Mouse (Mus musculus) forebrain, embryonic 15.5 days (tissue): ENCODE results near the gene Sema3b. TPM values are rescaled to one million over a fixed set of nuclear protein-coding genes. Genes with fewer than 3 reads are reported as not detected.

Source experiments
- ATAC-seq: fragments of 200-750 bp; cut with Nextera tagmentation; replicated peaks from 2 replicates; pipeline ENCODE4 v1.8.0; 2017; ENCODE audit warnings: mild to moderate bottlenecking, moderate TSS enrichment, moderate library complexity
- H3K27ac ChIP-seq: fragments of 300-500 bp; sonication (generic); replicated peaks from 2 replicates; pipeline ENCODE4 v1.5.1; 2015; ENCODE audit warnings: mild to moderate bottlenecking, inconsistent platforms
- H3K27me3 ChIP-seq: fragments of 300-500 bp; sonication (generic); 2 replicates; pipeline ENCODE4 v1.6.1; 2015; ENCODE audit warnings: inconsistent platforms
- H3K36me3 ChIP-seq: fragments of 300-500 bp; sonication (generic); 2 replicates; pipeline ENCODE4 v1.6.1; 2015; ENCODE audit warnings: mild to moderate bottlenecking, inconsistent platforms
- H3K4me1 ChIP-seq: fragments of 300-500 bp; sonication (generic); 2 replicates; pipeline ENCODE4 v1.6.1; 2015; ENCODE audit warnings: inconsistent platforms
- H3K4me2 ChIP-seq: fragments of 300-500 bp; sonication (generic); replicated peaks from 2 replicates; pipeline ENCODE4 v1.6.1; 2015; ENCODE audit warnings: mild to moderate bottlenecking, inconsistent platforms
- H3K4me3 ChIP-seq: fragments of 300-500 bp; sonication (generic); 2 replicates; pipeline ENCODE4 v1.5.1; 2015; ENCODE audit warnings: mild to moderate bottlenecking, inconsistent platforms
- H3K9ac ChIP-seq: fragments of 300-500 bp; sonication (generic); replicated peaks from 2 replicates; pipeline ENCODE4 v1.6.1; 2015; ENCODE audit warnings: mild to moderate bottlenecking, inconsistent platforms
- H3K9me3 ChIP-seq: fragments of 300-500 bp; sonication (generic); 2 replicates; pipeline ENCODE4 v1.6.1; 2016; ENCODE audit warnings: inconsistent platforms
- WGBS: fragments of 180-500 bp; shearing (Covaris S2); methylation state at CpG from one replicate; pipeline ENCODE4 v1.1.7; 2015; ENCODE audit warnings: mixed read lengths; 5-methylcytosine and 5-hydroxymethylcytosine counted together
- polyA plus RNA-seq: library from polyadenylated mRNA; unstranded; fragments of >200 nt; fragmentation: Nextera tagmentation; extraction: Ambion mirVana; gene quantifications from 2 replicates; pipeline ENCODE4 v1.2.1, GENCODE M21; 2015

Sema3b gene
- polyA plus RNA-seq = 1.7 and 2.8 TPM in 2 replicates

DNA sequence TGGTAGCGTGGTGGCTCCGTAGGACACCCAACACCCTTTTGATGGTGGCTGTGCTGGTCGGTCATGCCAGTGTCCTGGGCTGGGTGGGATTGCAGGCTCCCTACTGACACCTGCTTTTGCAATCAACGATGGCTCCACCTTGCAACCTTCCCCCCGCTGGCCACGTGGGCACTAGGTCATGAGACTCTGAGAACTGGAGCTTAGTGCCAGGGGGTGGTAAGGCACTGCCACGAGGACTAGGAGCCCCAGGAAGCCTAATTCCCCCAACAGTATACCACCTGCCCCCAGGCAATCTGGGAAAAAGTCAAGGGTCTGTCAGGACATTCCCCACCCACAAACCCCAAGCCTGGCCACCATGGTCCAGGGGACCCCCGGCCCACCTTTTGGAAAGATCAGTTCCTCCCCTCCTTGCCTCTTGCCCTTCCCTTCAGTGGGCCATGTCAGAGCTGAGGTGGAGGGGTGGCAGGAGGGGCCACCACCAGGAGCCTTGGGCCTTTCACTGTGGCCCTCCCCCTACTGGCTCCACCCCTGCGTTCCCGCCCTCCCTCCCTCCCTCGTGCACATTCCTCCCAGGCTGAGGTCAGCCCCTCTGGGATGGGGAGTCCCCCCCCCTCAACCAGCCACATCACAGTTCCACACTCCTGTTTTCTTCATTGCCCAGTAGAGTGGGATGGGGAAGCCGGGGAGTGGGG lies at the start of gene Sema3b:
Gene Sema3b, minus strand, starts transcription at position 489 of the 692 bp plus-strand sequence.
- Histone ChIP-seq H3K27ac (no peak within 1 kb of the TSS), H3K4me2 (no peak within 1 kb of the TSS), H3K27me3 (no peaks in the 10 kb centered on the region), H3K36me3 (0 out of 2 replicates have a peak, but pooled peaks cover 2% of the 10 kb centered on the region), H3K4me3 (no peak within 1 kb of the TSS), H3K4me1 (peaks cover 29% of the 10 kb centered on the region), H3K9ac (no peak within 1 kb of the TSS), H3K9me3 (no peaks in the 10 kb centered on the region)
- WGBS = 36% methylated on average over 12 of the region's 12 CpGs
- no peak for ATAC-seq

DNA sequence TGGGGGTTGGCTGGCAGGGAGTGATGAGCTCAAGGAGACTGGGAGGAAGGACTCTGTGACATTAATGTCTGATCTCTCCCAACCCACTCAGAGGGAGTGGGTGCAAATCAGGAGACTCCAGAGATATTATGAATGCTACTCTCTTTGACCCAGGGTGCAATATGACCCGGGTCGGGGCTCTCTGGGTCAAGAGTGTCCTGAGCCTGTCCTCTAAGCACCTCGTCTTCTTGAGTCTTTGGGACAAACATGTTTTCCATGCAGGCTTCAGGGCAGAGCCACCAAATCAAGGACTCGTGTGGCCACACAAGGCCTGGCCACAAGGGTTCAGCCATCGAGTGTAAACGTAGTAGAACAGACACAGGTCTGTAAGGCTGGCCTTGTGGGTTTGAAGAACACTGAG lies 49.1 kb upstream of the Sema3b start:
- H3K4me1 ChIP-seq = peaks cover 16% of the 10 kb centered on the region
- no peak overlapping the region for H3K9ac ChIP-seq
- H3K27ac ChIP-seq = no peak overlapping the region
- WGBS = 88% methylated on average over 6 of the region's 6 CpGs
- H3K4me2 ChIP-seq = no peak overlapping the region
- no peaks in the 10 kb centered on the region for H3K27me3 ChIP-seq
- no peak overlapping the region for H3K4me3 ChIP-seq
- no peaks in the 10 kb centered on the region for H3K36me3 ChIP-seq
- no peak for ATAC-seq
- no peaks in the 10 kb centered on the region for H3K9me3 ChIP-seq

DNA sequence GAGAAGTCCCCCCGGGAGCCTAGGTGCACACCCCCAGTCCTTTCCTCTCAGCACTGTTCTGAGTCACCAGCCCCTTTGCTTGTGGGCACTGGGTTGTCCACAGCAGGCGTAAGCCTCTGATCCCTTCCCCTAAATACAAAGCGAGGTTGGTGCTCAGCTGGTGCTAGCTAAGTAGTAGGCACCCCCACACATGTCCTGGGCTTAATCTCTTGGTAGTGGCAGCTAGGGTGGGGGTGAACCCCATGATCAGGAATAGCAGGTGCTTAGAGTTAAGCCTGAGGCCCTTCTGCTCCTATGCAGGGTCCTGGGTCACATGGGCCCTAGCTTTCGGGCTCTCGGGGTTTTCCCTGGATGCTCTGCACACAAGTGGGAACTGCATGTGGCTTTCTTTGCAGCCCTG lies 48.1 kb upstream of the Sema3b start:
- H3K9ac ChIP-seq = no peak overlapping the region

DNA sequence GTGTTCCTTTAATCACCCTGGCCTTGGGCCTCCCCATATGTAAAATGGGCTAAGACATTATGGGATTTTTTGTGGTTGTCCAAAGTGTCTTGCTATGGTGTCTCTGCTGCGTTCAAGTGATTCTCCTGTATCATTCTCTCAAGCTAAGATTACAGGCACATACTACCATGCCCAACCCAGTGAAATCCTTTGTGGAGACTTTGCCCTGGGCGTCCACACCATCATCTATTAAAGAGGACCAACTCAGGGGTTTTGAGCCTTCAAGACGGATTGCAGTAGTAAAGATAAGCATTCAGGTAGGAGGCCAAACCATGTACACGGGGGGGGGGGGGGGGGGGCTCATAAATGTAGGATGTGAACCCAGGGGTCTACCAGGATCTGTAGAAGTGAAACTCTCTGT lies 45.6 kb upstream of the Sema3b start:
- H3K36me3 ChIP-seq = no peaks in the 10 kb centered on the region
- H3K27ac ChIP-seq = no peak overlapping the region
- no peaks in the 10 kb centered on the region for H3K9me3 ChIP-seq
- no peak overlapping the region for H3K9ac ChIP-seq
- no peak overlapping the region for H3K4me2 ChIP-seq
- ATAC-seq = no peak
- no peaks in the 10 kb centered on the region for H3K27me3 ChIP-seq
- peaks cover 24% of the 10 kb centered on the region for H3K4me1 ChIP-seq
- WGBS = 95% methylated on average over 4 of the region's 4 CpGs
- no peak overlapping the region for H3K4me3 ChIP-seq

More for the DNA sequence above, 48.1 kb upstream of the Sema3b start:
- no peaks in the 10 kb centered on the region for H3K9me3 ChIP-seq
- 88% methylated on average over 5 of the region's 5 CpGs for WGBS
- no peaks in the 10 kb centered on the region for H3K36me3 ChIP-seq
- no peak overlapping the region for H3K4me3 ChIP-seq
- no peaks in the 10 kb centered on the region for H3K27me3 ChIP-seq
- H3K4me2 ChIP-seq = no peak overlapping the region
- ATAC-seq = no peak
- H3K4me1 ChIP-seq = peaks cover 15% of the 10 kb centered on the region; the same call in 1 of the 2 replicates
- H3K27ac ChIP-seq = no peak overlapping the region

DNA sequence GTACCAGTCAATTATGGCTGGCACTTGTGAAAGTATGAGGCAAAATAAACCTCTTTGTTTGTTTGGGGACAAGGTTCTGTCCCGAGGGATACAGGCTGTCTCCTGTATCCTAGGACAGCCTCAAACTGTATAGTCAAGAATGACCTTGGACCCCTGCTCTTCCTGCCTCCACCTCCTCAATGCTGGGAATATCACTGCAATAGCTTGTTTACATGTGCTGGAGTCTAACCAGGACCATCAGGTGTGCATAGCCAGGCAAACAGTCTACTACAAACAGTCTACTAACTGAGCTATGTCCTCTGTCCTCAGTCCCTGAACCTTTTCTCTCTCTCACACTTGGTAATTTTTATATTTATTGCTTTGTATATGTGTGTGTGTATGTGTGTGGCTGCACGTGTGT lies 44.4 kb upstream of the Sema3b start:
- H3K9me3 ChIP-seq = no peaks in the 10 kb centered on the region
- WGBS = 71% methylated on average over 2 of the region's 2 CpGs
- H3K4me1 ChIP-seq = peaks cover 20% of the 10 kb centered on the region
- no peak overlapping the region for H3K4me3 ChIP-seq
- no peak overlapping the region for H3K9ac ChIP-seq
- H3K27me3 ChIP-seq = no peaks in the 10 kb centered on the region
- H3K4me2 ChIP-seq = no peak overlapping the region
- H3K27ac ChIP-seq = no peak overlapping the region
- no peaks in the 10 kb centered on the region for H3K36me3 ChIP-seq
- ATAC-seq = no peak

DNA sequence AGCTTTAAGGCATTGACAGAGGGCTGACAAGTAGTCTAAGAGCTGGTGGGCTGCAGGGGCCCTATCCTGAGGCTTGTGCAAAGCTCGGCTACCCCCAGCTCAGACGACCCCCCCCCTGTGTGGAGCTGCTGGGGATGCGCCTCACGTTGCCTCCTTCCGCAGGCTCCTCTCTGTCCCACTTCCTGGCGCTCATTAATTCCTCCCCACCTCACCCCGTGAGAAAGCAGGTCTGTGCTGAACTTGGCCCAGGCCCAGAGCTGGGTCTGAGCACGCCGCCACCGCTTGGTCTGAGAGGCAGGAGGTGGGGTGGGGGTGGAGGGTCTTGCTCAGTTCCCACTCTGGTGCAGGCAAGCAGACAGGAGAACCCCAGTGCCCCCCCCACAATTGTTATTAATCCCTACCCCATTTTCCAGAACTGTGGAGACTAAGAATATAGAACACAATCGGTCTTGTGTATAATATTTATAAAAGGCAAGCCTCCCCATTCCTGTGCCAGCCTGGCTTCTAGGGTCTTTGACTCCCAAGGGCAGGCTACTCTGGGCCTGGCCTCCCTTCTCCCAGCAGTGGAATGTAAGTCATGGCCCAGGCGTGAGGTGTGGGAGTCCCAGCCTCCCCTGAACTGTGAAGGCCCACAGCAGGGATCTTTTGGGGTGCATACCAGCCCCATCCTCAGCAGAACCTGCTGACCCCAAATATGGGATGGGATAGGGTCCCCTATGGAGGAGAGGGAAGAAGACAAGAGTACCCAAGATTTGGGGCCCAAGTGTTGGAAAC lies 41.9 kb upstream of the Sema3b start:
- WGBS = 10% methylated on average over 12 of the region's 12 CpGs
- peak overlapping the region; percentile 51 for H3K27ac ChIP-seq
- H3K4me2 ChIP-seq = no peak overlapping the region
- no peaks in the 10 kb centered on the region for H3K9me3 ChIP-seq
- H3K9ac ChIP-seq = peak overlapping the region; percentile 12; the same call in 1 of the 2 replicates
- H3K36me3 ChIP-seq = no peaks in the 10 kb centered on the region
- no peaks in the 10 kb centered on the region for H3K27me3 ChIP-seq
- peak; percentile 80 for ATAC-seq
- peaks cover 20% of the 10 kb centered on the region for H3K4me1 ChIP-seq
- no peak overlapping the region for H3K4me3 ChIP-seq

DNA sequence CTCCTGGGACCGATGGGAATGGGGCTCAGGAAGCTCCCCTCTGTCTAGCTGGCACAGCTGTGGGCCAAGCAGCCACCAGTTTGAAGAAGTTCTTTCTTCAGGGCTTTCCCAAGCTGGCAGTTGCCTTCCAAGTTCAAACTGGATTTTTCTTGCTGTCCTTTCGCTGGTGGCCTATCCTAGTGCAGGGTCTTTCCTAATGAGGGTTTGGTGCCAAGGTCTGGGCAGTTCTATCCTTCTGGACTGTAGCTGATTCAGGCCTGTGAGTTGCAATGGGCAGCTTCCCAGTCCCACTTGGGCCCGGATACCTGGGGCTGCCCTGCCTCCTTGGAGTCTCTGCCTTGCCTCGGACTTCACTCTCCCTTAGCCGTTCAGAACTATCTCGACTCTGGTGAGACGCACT lies 41.2 kb upstream of the Sema3b start:
- H3K36me3 ChIP-seq = no peaks in the 10 kb centered on the region
- no peak overlapping the region for H3K9ac ChIP-seq
- H3K9me3 ChIP-seq = no peaks in the 10 kb centered on the region
- H3K27me3 ChIP-seq = no peaks in the 10 kb centered on the region
- 0 out of 2 replicates have a peak, but pooled peaks have one; percentile 28 for ATAC-seq
- peaks cover 22% of the 10 kb centered on the region for H3K4me1 ChIP-seq
- H3K4me2 ChIP-seq = no peak overlapping the region
- 58% methylated on average over 7 of the region's 7 CpGs for WGBS
- peak overlapping the region; percentile 51 for H3K27ac ChIP-seq
- no peak overlapping the region for H3K4me3 ChIP-seq

DNA sequence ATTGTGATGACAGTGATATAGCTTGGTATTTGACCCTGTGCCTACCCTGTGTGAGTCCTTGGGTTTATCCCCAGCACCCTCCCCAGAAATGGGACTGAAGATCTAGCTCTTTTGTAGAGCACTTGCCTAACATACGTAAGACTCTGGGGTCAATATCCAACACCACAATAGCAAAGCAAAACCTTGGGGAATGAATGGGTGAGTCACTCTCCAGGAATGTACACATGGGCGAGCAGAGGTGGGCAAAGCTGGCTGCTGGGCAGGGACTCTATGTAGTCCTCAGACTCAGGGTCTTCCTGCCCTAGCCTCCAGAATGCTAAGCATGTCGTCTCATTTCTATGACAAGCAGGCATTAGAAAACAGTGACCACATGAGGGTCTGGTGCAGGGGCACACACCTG lies 39.7 kb upstream of the Sema3b start:
- Histone ChIP-seq H3K4me3 (no peak overlapping the region), H3K9ac (no peak overlapping the region), H3K9me3 (no peaks in the 10 kb centered on the region), H3K27ac (no peak overlapping the region), H3K27me3 (no peaks in the 10 kb centered on the region), H3K36me3 (no peaks in the 10 kb centered on the region), H3K4me2 (no peak overlapping the region), H3K4me1 (peaks cover 34% of the 10 kb centered on the region)
- no peak for ATAC-seq
- 67% methylated on average over 3 of the region's 3 CpGs for WGBS

DNA sequence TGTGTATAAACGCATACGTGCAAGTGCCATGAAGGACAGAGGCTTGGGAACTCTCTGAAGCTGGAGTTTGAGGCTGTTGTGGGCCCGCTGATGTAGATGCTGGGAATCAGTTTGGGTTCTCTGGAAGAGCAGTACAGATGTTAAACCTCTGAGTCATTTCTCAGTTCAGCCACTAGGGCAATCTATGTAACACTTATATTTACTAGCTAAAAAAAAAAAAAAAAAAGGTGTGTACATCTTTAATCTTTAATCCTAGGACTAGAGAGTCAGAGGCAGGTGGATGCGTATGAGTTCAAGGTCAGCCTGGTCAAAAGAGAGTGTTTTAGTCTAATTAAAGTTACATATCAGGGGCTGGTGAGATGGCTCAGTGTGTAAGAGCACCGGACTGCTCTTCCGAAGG lies 37.9 kb upstream of the Sema3b start:
- WGBS = 86% methylated on average over 6 of the region's 6 CpGs
- Histone ChIP-seq H3K27me3 (no peaks in the 10 kb centered on the region), H3K36me3 (no peaks in the 10 kb centered on the region), H3K4me1 (peaks cover 34% of the 10 kb centered on the region), H3K4me3 (no peak overlapping the region), H3K4me2 (no peak overlapping the region), H3K9ac (no peak overlapping the region), H3K27ac (no peak overlapping the region), H3K9me3 (no peaks in the 10 kb centered on the region)
- no peak for ATAC-seq

DNA sequence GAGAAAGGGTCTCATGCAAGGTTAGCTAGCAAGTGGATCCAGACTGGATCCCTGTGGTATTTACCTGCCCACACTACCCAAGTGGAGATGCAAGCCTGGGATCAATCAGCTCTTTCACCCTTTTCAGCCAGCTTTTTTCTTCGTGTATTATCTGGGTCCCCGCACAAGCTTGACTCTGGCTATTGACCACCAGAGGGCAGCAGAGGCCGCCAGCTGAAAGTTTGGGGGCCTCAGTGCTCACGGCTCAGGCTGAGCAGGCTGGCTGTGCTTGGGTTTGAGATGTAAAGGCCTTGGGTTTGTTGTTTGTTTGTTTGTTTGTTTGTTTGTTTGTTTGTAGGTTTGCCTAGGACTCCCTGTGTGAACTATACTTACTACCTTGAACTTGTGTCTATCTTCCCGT lies 36.5 kb upstream of the Sema3b start:
- ATAC-seq = peak; percentile 71
- Histone ChIP-seq H3K27me3 (no peaks in the 10 kb centered on the region), H3K9me3 (no peaks in the 10 kb centered on the region), H3K27ac (no peak overlapping the region), H3K4me1 (peaks cover 21% of the 10 kb centered on the region), H3K4me2 (no peak overlapping the region), H3K4me3 (no peak overlapping the region), H3K36me3 (no peaks in the 10 kb centered on the region), H3K9ac (no peak overlapping the region)
- 9% methylated on average over 5 of the region's 5 CpGs for WGBS

DNA sequence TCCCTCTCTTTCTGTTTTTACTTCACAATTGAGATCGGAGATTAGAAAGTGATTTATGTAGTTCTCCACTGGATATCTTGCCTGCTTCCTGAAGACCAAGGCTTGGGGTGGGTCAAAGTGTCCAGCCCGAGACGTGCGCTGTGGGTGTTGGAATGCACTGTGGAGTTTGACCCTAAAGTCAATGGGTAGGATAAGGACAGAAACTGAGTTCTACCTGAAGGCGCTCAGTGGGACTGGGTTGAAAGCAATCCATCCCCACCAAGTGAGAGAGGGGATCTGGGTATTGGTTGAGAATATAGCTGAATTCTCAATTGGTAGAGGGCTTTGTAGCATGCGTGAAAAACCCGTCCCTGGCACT lies 36.1 kb upstream of the Sema3b start:
- Histone ChIP-seq H3K9ac (peak overlapping the region; percentile 59; the same call in 1 of the 2 replicates), H3K4me1 (peaks cover 16% of the 10 kb centered on the region), H3K36me3 (no peaks in the 10 kb centered on the region), H3K27ac (no peak overlapping the region), H3K4me3 (no peak overlapping the region), H3K4me2 (peak overlapping the region; percentile 55), H3K9me3 (no peaks in the 10 kb centered on the region), H3K27me3 (no peaks in the 10 kb centered on the region)
- ATAC-seq = no peak
- WGBS = 61% methylated on average over 7 of the region's 7 CpGs

DNA sequence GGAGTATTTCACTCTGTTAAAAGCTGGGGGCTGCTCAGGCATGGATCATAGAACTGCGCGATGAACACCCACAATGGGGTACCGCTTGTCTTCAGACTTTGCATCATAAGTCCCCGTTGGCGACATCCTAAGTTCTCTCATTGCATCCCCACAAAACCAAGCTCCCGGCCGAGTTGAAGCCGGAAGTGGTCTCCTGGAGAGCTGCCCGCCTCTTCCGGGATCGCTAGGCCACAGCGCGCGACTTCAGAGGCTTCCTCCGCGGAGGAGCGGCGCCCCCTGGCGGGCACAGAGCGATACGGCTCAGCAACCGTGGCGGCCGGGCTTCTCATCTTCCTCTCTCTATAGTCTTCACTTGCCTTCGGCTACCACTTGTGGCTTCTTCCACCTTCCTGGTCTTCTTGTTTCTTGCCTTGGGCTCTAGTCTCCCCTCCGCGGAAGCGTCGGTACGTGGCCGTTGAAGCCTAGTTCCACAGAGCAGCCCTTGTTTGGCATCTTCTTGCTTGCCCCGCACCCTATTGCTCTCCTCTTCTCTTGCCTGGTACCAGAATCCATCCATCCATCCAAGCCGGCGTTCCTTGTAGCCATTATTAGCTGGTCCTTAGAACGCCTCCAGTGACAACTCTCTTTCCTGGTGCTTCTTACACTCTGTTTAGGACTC lies 35.6 kb upstream of the Sema3b start:
- Histone ChIP-seq H3K9me3 (no peaks in the 10 kb centered on the region), H3K4me3 (peak overlapping the region; percentile 41), H3K4me2 (peak overlapping the region; percentile 55), H3K9ac (peak overlapping the region; percentile 59), H3K36me3 (no peaks in the 10 kb centered on the region), H3K4me1 (peaks cover 14% of the 10 kb centered on the region), H3K27ac (peak overlapping the region; percentile 54), H3K27me3 (no peaks in the 10 kb centered on the region)
- 4% methylated on average over 35 of the region's 35 CpGs for WGBS
- peak; percentile 71 for ATAC-seq
